Mouse (Mus musculus) testis, adult 2 months (tissue): ENCODE data around the gene Fndc8. TPM values are rescaled to one million over a fixed set of nuclear protein-coding genes. Genes with fewer than 3 reads are reported as not detected.
A peak's percentile ranks its signal among the peaks of the same experiment; 100 is the strongest.
"Not testable (repeated sequence)": the region's sequence is repeated elsewhere in the genome, so short reads cannot be mapped to it uniquely, and the experiment has no call there.

Source experiments
- H3K27ac ChIP-seq: fragments of 200-500 bp; 2 replicates; pipeline ENCODE4 v1.5.1; 2012; ENCODE audit warnings: low read depth, low read length; ENCODE audit not compliant: control insufficient read depth, insufficient read depth
- H3K27me3 ChIP-seq: fragments of 200-500 bp; 2 replicates; pipeline ENCODE4 v1.6.1; 2012; ENCODE audit warnings: mild to moderate bottlenecking, low read length, moderate library complexity; ENCODE audit not compliant: control insufficient read depth, insufficient read depth
- H3K36me3 ChIP-seq: fragments of 200-500 bp; 2 replicates; pipeline ENCODE4 v1.6.1; 2012; ENCODE audit warnings: mild to moderate bottlenecking, low read length; ENCODE audit not compliant: control insufficient read depth, insufficient read depth
- H3K4me1 ChIP-seq: fragments of 200-500 bp; 2 replicates; pipeline ENCODE4 v1.6.1; 2012; ENCODE audit warnings: low read length; ENCODE audit not compliant: control insufficient read depth, insufficient read depth
- H3K4me3 ChIP-seq: fragments of 200-500 bp; 2 replicates; pipeline ENCODE4 v1.5.1; 2012; ENCODE audit warnings: low read depth, mild to moderate bottlenecking, low read length, moderate library complexity, mixed read lengths; ENCODE audit not compliant: control insufficient read depth
- CTCF ChIP-seq: fragments of 200-500 bp; IDR thresholded peaks from 2 replicates; pipeline ENCODE4 v1.5.1; 2012; ENCODE audit warnings: low read depth, mild to moderate bottlenecking, inconsistent platforms, low read length, moderate library complexity; ENCODE audit not compliant: control insufficient read depth, insufficient read depth, insufficient replicate concordance
- POLR2A ChIP-seq: fragments of 200-500 bp; IDR thresholded peaks from 2 replicates; pipeline ENCODE4 v1.6.1; 2012; ENCODE audit warnings: low read depth, mild to moderate bottlenecking, inconsistent platforms, low read length, moderate library complexity; ENCODE audit not compliant: control insufficient read depth
- polyA plus RNA-seq: library from polyadenylated mRNA; depleted of rRNA; stranded (reverse); fragments of >200 nt; gene quantifications from 2 replicates; pipeline ENCODE4 v1.2.3, GENCODE M21; 2012

Fndc8 gene
- polyA plus RNA-seq, 1 experiment, result 144 TPM

DNA sequence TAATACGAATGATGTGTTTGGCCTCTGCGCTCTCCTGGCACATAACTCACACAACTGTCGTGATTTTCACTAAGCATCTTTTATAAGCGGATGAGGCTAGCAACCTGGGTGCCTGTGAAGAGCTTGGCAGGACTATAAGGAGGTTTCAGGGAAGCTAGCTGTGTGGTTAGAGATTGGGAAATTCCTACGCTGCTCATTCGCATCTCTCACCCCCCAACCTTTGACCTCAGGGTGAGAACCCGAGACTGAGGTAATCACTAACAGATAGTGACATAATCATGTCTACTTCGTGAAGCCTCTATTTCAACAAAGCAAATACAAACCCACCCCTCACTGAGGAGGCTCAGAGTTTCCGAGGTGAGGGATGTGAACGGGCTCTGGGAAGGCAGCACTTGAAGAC lies 28.8 kb downstream of the Fndc8 start:
- TF ChIP-seq POLR2A, result no peak
- TF ChIP-seq CTCF, result no peak

GRCm38 (mm10) chr11:82921691-82922090 lies 29.8 kb downstream of the Fndc8 start:
- Histone ChIP-seq H3K4me3 (no peak overlapping the region), H3K4me1 (no peaks in the 10 kb centered on the region), H3K36me3 (no peaks in the 10 kb centered on the region), H3K27ac (no peak overlapping the region), H3K27me3 (no peaks in the 10 kb centered on the region)
- no peak for TF ChIP-seq POLR2A
- TF ChIP-seq CTCF, result no peak

More for the DNA sequence above, 28.8 kb downstream of the Fndc8 start:
- no peak overlapping the region for H3K4me3 ChIP-seq
- H3K27ac ChIP-seq, result no peak overlapping the region
- no peaks in the 10 kb centered on the region for H3K4me1 ChIP-seq
- H3K27me3 ChIP-seq, result no peaks in the 10 kb centered on the region
- H3K36me3 ChIP-seq, result no peaks in the 10 kb centered on the region

- H3K4me3 ChIP-seq, H3K4me1 ChIP-seq, H3K27ac ChIP-seq, H3K27me3 ChIP-seq, H3K36me3 ChIP-seq: not testable (repeated sequence)
These were observed 32.0 kb downstream of the Fndc8 start for GRCm38 (mm10) chr11:82923910-82924309.

GRCm38 (mm10) chr11:82928897-82929632 lies 37.1 kb downstream of the Fndc8 start:
- no peak overlapping the region for H3K4me3 ChIP-seq
- H3K27me3 ChIP-seq, result no peaks in the 10 kb centered on the region
- H3K27ac ChIP-seq, result no peak overlapping the region
- no peak for TF ChIP-seq CTCF
- TF ChIP-seq POLR2A, result no peak
- peaks cover 4% of the 10 kb centered on the region; the same call in 1 of the 2 replicates for H3K4me1 ChIP-seq
- no peaks in the 10 kb centered on the region for H3K36me3 ChIP-seq

DNA sequence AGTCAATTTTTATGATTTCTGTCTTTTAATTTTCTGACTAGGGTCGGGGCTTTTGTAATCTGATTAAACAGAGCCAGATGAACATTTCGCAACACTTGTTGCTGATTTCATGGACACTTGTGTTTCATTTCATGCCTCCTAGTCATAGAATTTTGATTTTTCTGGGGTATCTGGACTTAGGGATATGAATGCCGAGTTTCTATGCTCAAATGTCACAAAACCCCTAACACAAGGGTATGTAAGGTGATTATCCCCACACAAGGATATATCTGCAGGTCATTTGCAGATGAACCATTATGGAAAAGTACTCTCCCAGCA lies 37.7 kb downstream of the Fndc8 start:
- no peak for TF ChIP-seq CTCF
- no peak for TF ChIP-seq POLR2A
- Histone ChIP-seq H3K36me3 (no peaks in the 10 kb centered on the region), H3K27ac (no peak overlapping the region), H3K4me1 (peaks cover 4% of the 10 kb centered on the region; the same call in 1 of the 2 replicates), H3K27me3 (no peaks in the 10 kb centered on the region), H3K4me3 (no peak overlapping the region)

GRCm38 (mm10) chr11:82930391-82930955 lies 38.5 kb downstream of the Fndc8 start:
- H3K27ac ChIP-seq, H3K4me3 ChIP-seq, H3K4me1 ChIP-seq, H3K27me3 ChIP-seq, H3K36me3 ChIP-seq: not testable (repeated sequence)

GRCm38 (mm10) chr11:82931161-82931560 lies 39.2 kb downstream of the Fndc8 start:
- peak overlapping the region; percentile 15; the same call in 1 of the 2 replicates for H3K4me3 ChIP-seq
- not testable (repeated sequence) for H3K36me3 ChIP-seq, H3K27ac ChIP-seq, H3K4me1 ChIP-seq, H3K27me3 ChIP-seq

DNA sequence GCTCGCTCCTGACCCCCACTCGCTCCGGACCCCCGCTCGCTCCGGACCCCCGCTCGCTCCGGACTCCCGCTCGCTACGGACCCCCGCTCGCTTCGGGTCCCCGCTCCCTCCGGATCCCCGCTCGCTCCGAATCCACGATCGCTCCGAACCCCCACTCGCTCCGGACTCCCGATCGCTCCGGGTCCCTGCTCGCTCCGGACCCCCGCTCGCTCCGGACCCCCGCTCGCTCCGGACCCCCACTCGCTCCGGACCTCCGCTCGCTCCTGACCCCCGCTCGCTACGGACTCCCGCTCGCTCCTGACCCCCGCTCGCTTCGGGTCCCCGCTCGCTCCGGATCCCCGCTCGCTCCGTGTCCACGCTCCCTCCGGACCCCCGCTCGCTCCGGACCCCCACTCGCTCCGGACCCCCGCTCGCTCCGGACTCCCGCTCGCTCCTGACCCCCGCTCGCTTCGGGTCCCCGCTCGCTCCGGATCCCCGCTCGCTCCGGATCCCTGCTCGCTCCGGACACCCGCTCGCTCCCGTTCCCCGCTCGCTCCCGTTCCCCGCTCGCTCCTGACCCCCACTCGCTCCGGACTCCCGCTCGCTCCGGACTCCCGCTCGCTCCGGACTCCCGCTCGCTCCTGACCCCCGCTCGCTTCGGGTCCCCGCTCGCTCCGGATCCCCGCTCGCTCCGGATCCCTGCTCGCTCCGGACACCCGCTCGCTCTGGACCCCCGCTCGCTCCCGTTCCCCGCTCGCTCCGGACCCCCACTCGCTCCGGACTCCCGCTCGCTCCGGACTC lies 39.9 kb downstream of the Fndc8 start:
- not testable (repeated sequence) for H3K27ac ChIP-seq, H3K4me1 ChIP-seq, H3K36me3 ChIP-seq, H3K27me3 ChIP-seq
- H3K4me3 ChIP-seq, result peak overlapping the region; percentile 36; the same call in 1 of the 2 replicates
